Mouse (Mus musculus): Measurements from ENCODE around the gene Cbr1.
"Not testable (repeated sequence)": the region's sequence is repeated elsewhere in the genome, so short reads cannot be mapped to it uniquely, and the experiment has no call there.

Gene Cbr1

DNA sequence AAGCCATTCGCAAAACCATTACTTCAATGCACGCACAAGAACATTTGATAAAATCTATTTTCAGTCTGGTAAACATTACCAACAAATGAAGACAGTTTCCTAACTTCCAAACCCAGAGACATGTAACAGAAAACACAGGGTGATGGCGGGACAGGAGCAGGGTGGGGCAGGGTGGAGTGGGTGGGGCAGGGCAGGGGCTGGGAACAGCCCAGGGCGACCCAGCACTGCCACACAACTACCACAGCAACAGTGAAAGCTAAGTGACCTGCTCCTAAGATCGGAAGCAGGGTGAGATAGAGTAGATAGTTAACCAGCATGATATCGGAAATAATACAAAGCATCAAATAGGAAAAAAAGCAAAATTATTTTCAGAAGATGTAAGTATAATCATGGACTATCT is 6.2 kb upstream of the Cbr1 start:
- no peak for DNase-seq

DNA sequence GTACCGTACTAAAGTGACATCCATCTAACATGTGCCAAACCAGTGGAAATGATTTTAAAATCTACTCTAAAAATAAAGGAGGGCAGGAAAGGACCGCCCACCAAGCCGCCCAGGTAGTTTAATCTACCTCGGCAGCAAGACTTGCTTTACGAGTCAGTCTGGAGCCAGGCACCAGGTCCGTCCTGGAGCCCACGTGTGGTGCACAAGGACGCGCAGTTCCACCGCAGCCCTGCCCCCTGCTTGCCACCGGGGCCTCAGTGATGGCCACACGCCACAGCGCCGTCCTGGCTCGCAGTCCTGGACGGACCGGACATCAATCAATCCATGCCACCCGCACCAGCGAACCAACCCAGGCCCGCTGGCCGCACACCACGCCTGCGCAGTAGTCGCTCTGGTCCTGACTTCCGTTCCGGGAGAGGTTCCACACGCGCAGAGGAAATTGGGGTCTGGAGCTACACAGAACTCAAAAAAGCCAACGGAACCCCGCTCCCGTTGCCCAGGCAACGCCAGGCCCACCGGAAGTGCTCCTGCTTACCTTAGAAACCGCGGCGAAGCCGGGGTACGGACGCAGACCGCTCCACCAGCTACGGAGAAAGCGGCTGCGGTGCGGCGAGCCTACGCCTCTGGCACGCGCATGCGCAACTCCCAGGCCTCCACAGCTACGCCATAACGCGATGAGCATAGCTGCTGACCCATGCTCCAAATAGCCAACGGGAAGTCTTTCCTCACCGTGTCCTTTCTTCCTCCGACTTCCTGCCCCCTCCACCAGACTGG is 2.0 kb upstream of the Cbr1 start, which contains the start of gene Setd4:
TSS of gene Setd4 (minus strand) at position 625 of the 774 bp plus-strand sequence.
- DNase-seq, result peak; percentile 96 to 97

DNA sequence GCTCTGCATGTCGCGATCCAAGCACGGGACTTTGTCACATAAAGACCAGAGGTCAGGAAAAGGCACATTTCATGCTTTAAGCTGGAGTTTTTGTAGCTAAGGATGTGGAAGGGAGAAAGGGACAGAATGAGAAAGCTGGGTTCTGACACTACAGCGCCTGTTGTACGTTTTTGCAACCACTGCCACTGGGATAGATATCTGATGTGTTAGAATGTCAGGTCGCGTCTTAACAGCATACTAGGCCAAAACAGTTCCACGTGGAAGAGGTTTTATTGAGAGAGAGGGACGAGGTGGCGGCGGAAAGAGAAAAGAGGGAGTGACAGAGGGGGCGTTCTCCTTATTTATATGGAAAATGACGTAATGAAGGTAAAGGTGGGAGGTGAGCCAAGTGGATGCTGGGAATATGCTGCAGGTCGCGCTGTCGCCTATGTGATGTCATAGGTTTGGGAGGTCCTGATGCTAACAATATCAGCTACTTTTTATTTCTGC is 1.1 kb upstream of the Cbr1 start:
- DNase-seq, result peak; percentile 27

GRCm38 (mm10) chr16:93606146-93606545 is 493 bp downstream of the Cbr1 start:
- DNase-seq, result no peak

DNA sequence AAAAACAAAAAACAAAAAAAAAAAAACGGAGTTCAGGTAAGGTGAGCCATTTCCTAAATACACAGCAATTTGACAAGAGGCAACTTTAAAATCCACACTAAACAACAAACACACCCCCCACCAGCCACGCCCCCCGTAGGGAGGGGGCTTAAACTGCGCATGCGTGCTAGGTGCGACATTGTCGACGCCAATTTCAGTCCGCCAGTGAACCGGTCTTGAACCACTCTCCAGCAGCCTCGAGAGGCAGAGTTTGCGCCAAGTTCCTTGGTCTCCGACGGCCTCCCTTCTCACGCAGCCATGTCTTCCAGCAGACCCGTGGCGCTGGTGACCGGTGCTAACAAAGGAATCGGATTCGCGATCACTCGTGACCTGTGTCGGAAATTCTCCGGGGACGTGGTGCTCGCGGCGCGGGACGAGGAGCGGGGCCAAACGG is 2.0 kb downstream of the Cbr1 start:
- peak; percentile 84 to 91 for DNase-seq

GRCm38 (mm10) chr16:93608731-93609130 is 3.1 kb downstream of the Cbr1 start:
- no peak for DNase-seq

GRCm38 (mm10) chr16:93609796-93610195 is 4.1 kb downstream of the Cbr1 start:
- no peak for DNase-seq

- DNase-seq, result no peak
These were observed 5.3 kb downstream of the Cbr1 start for GRCm38 (mm10) chr16:93610961-93611360.

DNA sequence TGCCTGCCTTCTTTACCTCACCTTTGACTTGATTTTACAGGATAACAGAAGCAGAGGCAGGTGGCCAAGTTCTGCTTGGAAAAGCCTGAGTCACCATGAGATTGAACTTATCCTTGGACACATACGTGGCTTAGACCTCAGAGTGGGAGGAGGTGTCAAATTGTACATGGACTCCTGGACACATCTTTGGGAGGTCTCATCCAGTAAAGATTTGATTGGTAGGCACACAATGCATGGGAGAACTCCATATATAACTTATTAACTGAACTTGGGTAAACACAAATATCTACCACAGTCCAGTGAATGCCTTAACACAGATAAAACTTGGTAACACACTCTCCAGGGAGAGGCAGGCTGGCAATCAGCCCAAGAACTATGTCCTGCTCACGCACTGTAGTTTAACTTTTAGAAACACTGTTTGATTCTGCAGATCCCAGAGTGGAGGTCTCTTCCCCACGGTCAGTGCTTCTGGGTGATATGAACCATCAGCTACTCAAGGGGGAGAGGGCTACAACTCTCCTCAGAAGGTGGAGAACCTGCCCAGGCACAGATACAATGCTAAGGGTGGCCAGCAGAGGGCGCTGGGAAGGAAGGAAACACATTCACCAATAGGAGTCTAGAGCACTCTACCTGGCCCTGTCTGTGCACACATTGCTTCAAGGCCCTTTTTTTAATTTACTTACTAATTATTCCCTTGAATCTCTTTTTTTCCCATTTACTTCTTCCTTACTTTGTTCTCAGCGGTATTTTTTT is 9.6 kb downstream of the Cbr1 start:
- DNase-seq, result peak; percentile 73 to 83

GRCm38 (mm10) chr16:93623759-93624158 is 18.1 kb downstream of the Cbr1 start:
- DNase-seq, result not testable (repeated sequence)

DNA sequence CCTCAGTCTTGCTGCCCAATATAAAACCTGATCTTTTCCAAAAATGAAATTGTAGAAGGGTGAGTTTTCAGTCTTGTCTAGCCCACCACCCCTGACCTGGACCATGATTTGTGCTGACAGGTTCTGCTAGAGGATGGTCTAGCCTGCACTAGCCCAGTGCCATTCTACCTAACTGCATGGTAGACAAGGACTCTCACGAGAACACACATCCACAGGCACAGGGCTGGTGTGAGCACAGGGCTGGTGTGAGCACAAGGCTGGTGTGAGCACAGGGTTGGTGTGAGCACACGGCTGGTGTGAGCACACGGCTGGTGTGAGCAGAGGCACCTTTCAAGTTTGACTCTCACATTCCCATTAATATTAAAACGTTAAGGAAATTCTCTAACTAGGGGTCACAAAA is 19.0 kb downstream of the Cbr1 start:
- no peak for DNase-seq

GRCm38 (mm10) chr16:93626745-93627144 is 21.1 kb downstream of the Cbr1 start:
- peak in 1 of 2 experiments; percentile 46 for DNase-seq

GRCm38 (mm10) chr16:93627761-93628400 is 22.2 kb downstream of the Cbr1 start, which contains the start of gene Gm5678:
Gene Gm5678, plus strand, starts transcription at chr16:93628097.
- DNase-seq, result no peak

- DNase-seq, result no peak
These were observed 38.4 kb downstream of the Cbr1 start for GRCm38 (mm10) chr16:93644006-93644405.

GRCm38 (mm10) chr16:93648441-93649183 is 43.0 kb downstream of the Cbr1 start:
- no peak for DNase-seq
